Mouse (Mus musculus): Measurements from ENCODE around the gene Vstm5. TPM values are rescaled to one million over a fixed set of nuclear protein-coding genes. Genes with fewer than 3 reads are reported as not detected.

Vstm5 gene
- total and polyA plus RNA-seq, 3 experiments: not detected

DNA sequence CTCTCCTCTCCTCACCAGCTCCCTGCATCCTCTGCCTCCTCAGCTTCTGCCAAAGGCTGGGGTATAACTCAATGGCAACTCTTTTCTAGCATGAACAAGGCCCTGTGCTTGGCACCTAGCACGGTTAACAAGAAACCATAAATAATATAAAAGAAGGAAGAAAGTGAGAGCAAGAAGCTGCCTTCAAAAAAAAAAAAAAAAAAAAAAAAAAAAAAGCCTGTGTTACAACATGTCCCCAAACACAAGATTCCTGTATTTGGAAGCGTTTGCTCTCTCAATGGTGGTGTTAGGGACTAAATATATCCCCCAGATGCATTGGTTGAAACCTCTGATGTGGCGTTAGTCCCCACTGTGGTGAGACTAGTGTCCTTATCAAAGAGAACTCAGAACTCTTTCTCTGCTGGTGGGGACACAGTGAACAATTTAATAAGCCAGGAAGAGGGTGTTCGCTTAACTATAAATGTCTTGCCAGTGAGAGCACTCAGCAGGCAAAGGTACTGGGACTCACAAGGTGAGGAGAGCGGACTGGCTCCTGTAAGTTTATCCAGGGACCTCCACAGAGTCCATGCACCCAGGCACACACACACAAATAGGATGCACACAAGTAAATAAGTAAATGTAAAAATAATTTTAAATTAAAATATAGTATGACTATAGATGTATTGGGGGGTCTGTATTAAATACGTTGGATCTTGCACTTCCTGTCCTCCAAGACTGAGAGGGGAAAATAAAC lies 2.2 kb downstream of the Vstm5 start:
- Histone ChIP-seq H3K4me1 (ENCODE audit: insufficient read depth, low read depth, low read length) (no peaks in the 10 kb centered on the region), H3K4me3 (ENCODE audit: low read depth, low read length) (no peak overlapping the region), H3K9me3 (replicated peaks) (no peaks in the 10 kb centered on the region), H3K27me3 (ENCODE audit: insufficient read depth, low read length) (peaks cover 36% of the 10 kb centered on the region), H3K36me3 (replicated peaks) (no peaks in the 10 kb centered on the region)
- TF ChIP-seq TAL1 (conservative IDR thresholded peaks at IDR 0.05; ENCODE audit: low read depth, low read length): no peak
- TF ChIP-seq GATA2 (IDR thresholded peaks at IDR 0.05; ENCODE audit: borderline replicate concordance, low read depth, low read length): no peak
- no peak for TF ChIP-seq POLR2AphosphoS5 (IDR thresholded peaks at IDR 0.05; ENCODE audit: insufficient replicate concordance, low read depth, low read length)
- no peak for TF ChIP-seq GATA1 (IDR thresholded peaks at IDR 0.05; ENCODE audit: borderline replicate concordance, low read length)
- TF ChIP-seq CTCF (IDR thresholded peaks at IDR 0.05; ENCODE audit: low read depth, low read length): no peak
- no peak for ATAC-seq (ENCODE audit: extremely low read depth, insufficient number of reproducible peaks, low FRiP score, poor library complexity, severe bottlenecking)
- no peak for DNase-seq (ENCODE audit: low spot score)

DNA sequence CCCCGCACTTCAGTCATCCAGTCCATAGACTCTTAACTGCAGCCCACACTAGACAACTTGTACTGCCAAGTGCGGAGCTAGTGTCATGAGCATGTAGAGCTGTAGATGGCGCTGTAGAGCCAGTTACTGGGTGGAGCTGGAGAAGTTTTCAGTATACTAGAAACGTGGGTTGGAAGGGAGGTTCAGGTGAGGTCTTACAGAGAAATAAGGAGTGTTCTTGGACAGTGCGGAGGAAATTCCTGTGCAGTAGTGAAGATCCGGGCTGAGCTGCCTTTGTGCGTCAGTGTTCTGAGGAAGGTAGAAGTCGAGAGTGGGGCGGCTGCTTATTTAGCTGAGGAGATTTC lies 2.7 kb downstream of the Vstm5 start:
- Histone ChIP-seq H3K36me3 (replicated peaks) (no peaks in the 10 kb centered on the region), H3K27me3 (ENCODE audit: insufficient read depth, low read length) (peaks cover 36% of the 10 kb centered on the region), H3K4me1 (ENCODE audit: insufficient read depth, low read depth, low read length) (no peaks in the 10 kb centered on the region), H3K9me3 (replicated peaks) (no peaks in the 10 kb centered on the region), H3K4me3 (ENCODE audit: low read depth, low read length) (no peak overlapping the region)
- peak; percentile 15 for DNase-seq (ENCODE audit: low spot score)
- TF ChIP-seq GATA2 (IDR thresholded peaks at IDR 0.05; ENCODE audit: borderline replicate concordance, low read depth, low read length) (no peak), CTCF (IDR thresholded peaks at IDR 0.05; ENCODE audit: low read depth, low read length) (peak; percentile 42; the same call in 1 of the 2 replicates)
- no peak for ATAC-seq (ENCODE audit: extremely low read depth, insufficient number of reproducible peaks, low FRiP score, poor library complexity, severe bottlenecking)

GRCm38 (mm10) chr9:15242130-15242529 lies 3.3 kb downstream of the Vstm5 start:
- no peaks in the 10 kb centered on the region for H3K9me3 ChIP-seq (replicated peaks)
- TF ChIP-seq CTCF (IDR thresholded peaks at IDR 0.05; ENCODE audit: low read depth, low read length): no peak
- TF ChIP-seq GATA1 (IDR thresholded peaks at IDR 0.05; ENCODE audit: borderline replicate concordance, low read length): no peak
- TF ChIP-seq TAL1 (conservative IDR thresholded peaks at IDR 0.05; ENCODE audit: low read depth, low read length): no peak
- no peak for TF ChIP-seq GATA2 (IDR thresholded peaks at IDR 0.05; ENCODE audit: borderline replicate concordance, low read depth, low read length)
- no peak for TF ChIP-seq POLR2AphosphoS5 (IDR thresholded peaks at IDR 0.05; ENCODE audit: insufficient replicate concordance, low read depth, low read length)
- no peaks in the 10 kb centered on the region for H3K4me1 ChIP-seq (ENCODE audit: insufficient read depth, low read depth, low read length)
- ATAC-seq (ENCODE audit: extremely low read depth, insufficient number of reproducible peaks, low FRiP score, poor library complexity, severe bottlenecking): no peak
- H3K27me3 ChIP-seq (ENCODE audit: insufficient read depth, low read length): peaks cover 36% of the 10 kb centered on the region
- H3K4me3 ChIP-seq (ENCODE audit: low read depth, low read length): no peak overlapping the region
- no peak for DNase-seq (ENCODE audit: low spot score)
- H3K36me3 ChIP-seq (replicated peaks): no peaks in the 10 kb centered on the region

DNA sequence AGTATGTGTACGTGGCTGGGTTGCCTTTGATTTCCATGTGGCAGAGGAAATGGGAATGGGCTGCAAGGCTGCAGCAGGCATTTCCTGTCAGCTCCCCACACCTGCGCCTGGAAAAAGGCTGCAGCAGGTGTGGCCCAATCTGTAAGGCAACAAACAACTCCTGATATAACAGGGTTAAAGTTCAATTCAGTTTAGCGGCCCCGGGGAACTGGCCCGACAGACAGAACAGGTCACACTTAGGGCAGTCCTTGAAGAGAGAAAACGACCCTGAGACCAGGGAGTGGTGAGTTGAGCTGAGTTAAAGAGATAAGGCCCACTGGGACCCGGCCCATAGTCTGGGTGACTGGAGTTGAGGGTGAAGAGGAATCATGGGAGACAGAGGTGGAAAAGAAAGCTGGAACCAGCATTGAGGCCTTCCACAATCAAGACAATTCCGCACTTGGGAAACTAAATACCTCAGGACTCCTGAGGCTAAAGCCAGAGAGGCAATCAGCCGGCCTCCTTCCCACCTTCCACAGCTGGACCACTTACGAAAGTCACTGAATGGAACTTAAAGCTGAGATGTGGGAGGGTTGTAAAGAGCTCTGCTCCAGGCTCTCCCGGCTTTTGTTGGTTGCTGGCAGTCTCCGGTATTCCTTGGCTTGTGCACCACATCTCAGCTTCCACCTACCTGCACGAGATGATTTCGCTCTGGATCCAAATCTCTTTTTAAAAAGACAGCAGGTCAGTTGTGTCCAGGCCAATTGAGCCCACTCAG lies 6.7 kb downstream of the Vstm5 start:
- peaks cover 39% of the 10 kb centered on the region for H3K27me3 ChIP-seq (ENCODE audit: insufficient read depth, low read length)
- no peak for TF ChIP-seq GATA1 (IDR thresholded peaks at IDR 0.05; ENCODE audit: borderline replicate concordance, low read length)
- no peak for TF ChIP-seq POLR2AphosphoS5 (IDR thresholded peaks at IDR 0.05; ENCODE audit: insufficient replicate concordance, low read depth, low read length)
- TF ChIP-seq GATA2 (IDR thresholded peaks at IDR 0.05; ENCODE audit: borderline replicate concordance, low read depth, low read length): no peak
- TF ChIP-seq TAL1 (conservative IDR thresholded peaks at IDR 0.05; ENCODE audit: low read depth, low read length): no peak
- no peak for TF ChIP-seq CTCF (IDR thresholded peaks at IDR 0.05; ENCODE audit: low read depth, low read length)
- peaks cover 3% of the 10 kb centered on the region; the same call in 1 of the 2 replicates for H3K4me1 ChIP-seq (ENCODE audit: insufficient read depth, low read depth, low read length)
- H3K36me3 ChIP-seq (replicated peaks): no peaks in the 10 kb centered on the region
- no peak for ATAC-seq (ENCODE audit: extremely low read depth, insufficient number of reproducible peaks, low FRiP score, poor library complexity, severe bottlenecking)
- H3K4me3 ChIP-seq (ENCODE audit: low read depth, low read length): no peak overlapping the region
- DNase-seq (ENCODE audit: low spot score): no peak
- no peaks in the 10 kb centered on the region for H3K9me3 ChIP-seq (replicated peaks)

GRCm38 (mm10) chr9:15250376-15250775 lies 11.5 kb downstream of the Vstm5 start:
- DNase-seq (ENCODE audit: low spot score) (no peak), ATAC-seq (ENCODE audit: extremely low read depth, insufficient number of reproducible peaks, low FRiP score, poor library complexity, severe bottlenecking) (no peak)
- peaks cover 42% of the 10 kb centered on the region for H3K27me3 ChIP-seq (ENCODE audit: insufficient read depth, low read length)
- peaks cover 3% of the 10 kb centered on the region; the same call in 1 of the 2 replicates for H3K4me1 ChIP-seq (ENCODE audit: insufficient read depth, low read depth, low read length)
- no peak for TF ChIP-seq GATA1 (IDR thresholded peaks at IDR 0.05; ENCODE audit: borderline replicate concordance, low read length)
- TF ChIP-seq TAL1 (conservative IDR thresholded peaks at IDR 0.05; ENCODE audit: low read depth, low read length): no peak
- TF ChIP-seq POLR2AphosphoS5 (IDR thresholded peaks at IDR 0.05; ENCODE audit: insufficient replicate concordance, low read depth, low read length): no peak
- TF ChIP-seq CTCF (IDR thresholded peaks at IDR 0.05; ENCODE audit: low read depth, low read length): no peak
- no peak for TF ChIP-seq GATA2 (IDR thresholded peaks at IDR 0.05; ENCODE audit: borderline replicate concordance, low read depth, low read length)
- H3K36me3 ChIP-seq (replicated peaks): no peaks in the 10 kb centered on the region
- H3K4me3 ChIP-seq (ENCODE audit: low read depth, low read length): no peak overlapping the region
- H3K9me3 ChIP-seq (replicated peaks): no peaks in the 10 kb centered on the region

DNA sequence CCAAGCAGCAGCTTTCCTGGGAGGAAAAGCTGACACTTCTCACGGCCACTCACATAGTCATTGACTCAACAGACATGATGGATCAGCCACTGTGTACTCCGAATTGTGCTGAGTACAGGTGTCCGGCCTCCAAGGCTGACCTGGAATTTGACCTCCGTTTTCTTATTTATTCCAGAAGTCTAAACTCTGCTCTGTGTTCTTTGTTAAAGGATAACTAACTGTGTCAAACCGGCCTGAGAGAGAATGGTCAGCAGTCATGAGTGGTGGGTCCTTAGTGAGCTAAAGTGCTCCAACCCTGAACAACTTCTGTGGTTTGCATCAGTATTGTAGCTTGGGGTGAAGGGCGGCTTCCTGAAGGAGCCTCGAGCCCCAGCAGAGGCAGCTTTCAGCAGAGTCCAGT lies 13.4 kb downstream of the Vstm5 start:
- no peak for TF ChIP-seq POLR2AphosphoS5 (IDR thresholded peaks at IDR 0.05; ENCODE audit: insufficient replicate concordance, low read depth, low read length)
- no peak for TF ChIP-seq GATA2 (IDR thresholded peaks at IDR 0.05; ENCODE audit: borderline replicate concordance, low read depth, low read length)
- TF ChIP-seq GATA1 (IDR thresholded peaks at IDR 0.05; ENCODE audit: borderline replicate concordance, low read length): no peak
- no peak for TF ChIP-seq TAL1 (conservative IDR thresholded peaks at IDR 0.05; ENCODE audit: low read depth, low read length)
- TF ChIP-seq CTCF (IDR thresholded peaks at IDR 0.05; ENCODE audit: low read depth, low read length): no peak
- no peak overlapping the region for H3K4me3 ChIP-seq (ENCODE audit: low read depth, low read length)
- peaks cover 39% of the 10 kb centered on the region for H3K27me3 ChIP-seq (ENCODE audit: insufficient read depth, low read length)
- no peak for ATAC-seq (ENCODE audit: extremely low read depth, insufficient number of reproducible peaks, low FRiP score, poor library complexity, severe bottlenecking)
- no peaks in the 10 kb centered on the region for H3K9me3 ChIP-seq (replicated peaks)
- H3K4me1 ChIP-seq (ENCODE audit: insufficient read depth, low read depth, low read length): peaks cover 3% of the 10 kb centered on the region; the same call in 1 of the 2 replicates
- H3K36me3 ChIP-seq (replicated peaks): no peaks in the 10 kb centered on the region
- no peak for DNase-seq (ENCODE audit: low spot score)
